Mouse (Mus musculus) left cerebral cortex, postnatal 36 days (tissue): ENCODE measurements around the gene Dolk. TPM values are rescaled to one million over a fixed set of nuclear protein-coding genes. Genes with fewer than 3 reads are reported as not detected.
A peak's percentile ranks its signal among the peaks of the same experiment; 100 is the strongest.

ENCODE experiments used
- DNase-seq, 2 experiments: peaks; one replicate each; pipeline ENCODE4 v3.0.0; 2021 to 2022; ENCODE audit warnings: low spot score in 2 of 2, mixed read lengths in 1 of 2
- intact Hi-C: fragments of 180-260 bp; cut with DNase I; formaldehyde crosslinking; loops from one replicate; pipeline ENCODE4 v1.15.1; 2025
- total RNA-seq, 2 experiments: library from RNA; stranded (reverse); gene quantifications; 2 replicates each; pipeline ENCODE4 v1.2.3; 2021

The Dolk gene
- total RNA-seq, 2 experiments from 2014 or later: 22.3 to 28.8 TPM

- intact Hi-C loops: loop anchor here (2.0 kb wide), 1 partner anchor 33 kb away; the partner anchor contains the start of gene Lrrc8a
- no peak for DNase-seq
These were observed 16.7 kb downstream of the Dolk start for GRCm38 (mm10) chr2:30269241-30269990.

- no peak for DNase-seq
- intact Hi-C loops: loop anchor here (2.0 kb wide), 1 partner anchor 32 kb away; the partner anchor contains the start of gene Lrrc8a
These were observed 17.8 kb downstream of the Dolk start for GRCm38 (mm10) chr2:30268371-30268770.

- DNase-seq: no peak
- intact Hi-C loops: no loop called here
These were observed 18.7 kb downstream of the Dolk start for GRCm38 (mm10) chr2:30267466-30267865.

- intact Hi-C loops: no loop called here
- DNase-seq: peak in 1 of 2 experiments; percentile 46
These were observed 19.7 kb downstream of the Dolk start for GRCm38 (mm10) chr2:30266392-30266941.

GRCm38 (mm10) chr2:30265767-30266253, 20.3 kb downstream of the Dolk start, which contains the start of gene Phyhd1:
Gene Phyhd1, plus strand, starts transcription at chr2:30266203.
- intact Hi-C loops: no loop called here
- peak; percentile 56 to 74 for DNase-seq

- intact Hi-C loops: no loop called here
- DNase-seq: no peak
These were observed 21.2 kb downstream of the Dolk start for GRCm38 (mm10) chr2:30264671-30265519.

- intact Hi-C loops: no loop called here
- DNase-seq: no peak
These were observed 22.3 kb downstream of the Dolk start for GRCm38 (mm10) chr2:30263811-30264210.

- peak in 1 of 2 experiments; percentile 42 for DNase-seq
- intact Hi-C loops: no loop called here
These were observed 23.2 kb downstream of the Dolk start for GRCm38 (mm10) chr2:30262840-30263441.

- no peak for DNase-seq
- intact Hi-C loops: no loop called here
These were observed 24.0 kb downstream of the Dolk start for GRCm38 (mm10) chr2:30261921-30262839.

GRCm38 (mm10) chr2:30261064-30261736, 24.9 kb downstream of the Dolk start:
- intact Hi-C loops: no loop called here

GRCm38 (mm10) chr2:30259131-30260064, 26.7 kb downstream of the Dolk start:
- no peak for DNase-seq
- intact Hi-C loops: no loop called here

More at GRCm38 (mm10) chr2:30261064-30261736, 24.9 kb downstream of the Dolk start:
- DNase-seq: no peak

GRCm38 (mm10) chr2:30258600-30258999, 27.5 kb downstream of the Dolk start:
- intact Hi-C loops: no loop called here
- no peak for DNase-seq

- intact Hi-C loops: no loop called here
- DNase-seq: no peak
These were observed 28.3 kb downstream of the Dolk start for GRCm38 (mm10) chr2:30257699-30258460.

GRCm38 (mm10) chr2:30256616-30257350, 29.4 kb downstream of the Dolk start:
- DNase-seq: no peak
- intact Hi-C loops: no loop called here

- intact Hi-C loops: no loop called here
- no peak for DNase-seq
These were observed 30.3 kb downstream of the Dolk start for GRCm38 (mm10) chr2:30255631-30256395.
